18 mouse cellular contexts compared by ENCODE assay signal in genomic region chr12:79557904-79558303, GRCm38 (mm10).
A peak's percentile ranks its signal among the peaks of the same experiment; 100 is the strongest.
DNase-seq lines count a peak whose midpoint lies in the region; ATAC-seq lines count a peak whose summit lies in the region.
"Had no signal": no experiment of that assay in that cellular context is flagged by ENCODE, and none has a peak within 500 bp of the region (broad histone marks: within the 10 kb centered on the region; RNA-seq: fewer than 3 reads in every experiment).

No protein-coding gene starts in this region.

- H3K9me3 ChIP-seq in lung, embryonic 15.5 days: no peaks in the 10 kb centered on the region
- H3K9me3 ChIP-seq in stomach, embryonic 15.5 days: no peaks in the 10 kb centered on the region
- H3K9me3 ChIP-seq: forebrain, embryonic 15.5 days; heart, embryonic 10.5 days; hindbrain, embryonic 15.5 days; limb, embryonic 12.5 days had no signal

- no peaks in the 10 kb centered on the region for H3K36me3 ChIP-seq in lung, embryonic 15.5 days
- H3K36me3 ChIP-seq in stomach, embryonic 15.5 days: no peaks in the 10 kb centered on the region
- H3K36me3 ChIP-seq: forebrain, embryonic 15.5 days; heart, embryonic 10.5 days; hindbrain, embryonic 15.5 days; limb, embryonic 12.5 days had no signal

- DNase-seq in lung, postnatal 4 days: no peak
- peak; percentile 45 to 87 for DNase-seq in kidney, adult 8-10 months
- DNase-seq in kidney, postnatal 14 days: peak; percentile 74
- DNase-seq in cerebellum, postnatal 36 days: no peak
- no peak for DNase-seq in heart, adult 9 months (ENCODE audit: low spot score in 2 of 2)
- DNase-seq: adrenal gland, postnatal 14 days; cerebellum, adult 8-10 months; right cerebral cortex, adult 18-20 months; thymus, postnatal 36 days had no signal

- H3K27ac ChIP-seq in lung, embryonic 15.5 days: peak overlapping the region; percentile 59
- peak overlapping the region; percentile 31; the same call in 1 of the 2 replicates for H3K27ac ChIP-seq in stomach, embryonic 15.5 days
- H3K27ac ChIP-seq: forebrain, embryonic 15.5 days; heart, embryonic 10.5 days; hindbrain, embryonic 15.5 days; limb, embryonic 12.5 days had no signal

- peaks cover 14% of the 10 kb centered on the region for H3K4me1 ChIP-seq in lung, embryonic 15.5 days
- no peaks in the 10 kb centered on the region for H3K4me1 ChIP-seq in stomach, embryonic 15.5 days
- H3K4me1 ChIP-seq: forebrain, embryonic 15.5 days; hindbrain, embryonic 15.5 days had no signal

- no peaks in the 10 kb centered on the region for H3K27me3 ChIP-seq in lung, embryonic 15.5 days
- H3K27me3 ChIP-seq in stomach, embryonic 15.5 days (replicated peaks): no peaks in the 10 kb centered on the region
- H3K27me3 ChIP-seq: forebrain, embryonic 15.5 days; hindbrain, embryonic 15.5 days; limb, embryonic 12.5 days had no signal

- no peak overlapping the region for H3K4me3 ChIP-seq in lung, embryonic 15.5 days
- no peak overlapping the region for H3K4me3 ChIP-seq in stomach, embryonic 15.5 days (replicated peaks)
- H3K4me3 ChIP-seq: forebrain, embryonic 15.5 days; heart, embryonic 10.5 days; hindbrain, embryonic 15.5 days; limb, embryonic 12.5 days; myocyte had no signal

- 45% methylated on average over 5 of the region's 5 CpGs for WGBS in lung, embryonic 15.5 days
- 45% methylated on average over 5 of the region's 5 CpGs for WGBS in stomach, embryonic 15.5 days

- H3K4me2 ChIP-seq in lung, embryonic 15.5 days: no peak overlapping the region
- H3K4me2 ChIP-seq in stomach, embryonic 15.5 days: no peak overlapping the region
- H3K4me2 ChIP-seq: forebrain, embryonic 15.5 days; hindbrain, embryonic 15.5 days; limb, embryonic 12.5 days had no signal

- ATAC-seq in lung, embryonic 15.5 days (ENCODE audit: borderline replicate concordance, extremely low read depth, low FRiP score, low TSS enrichment): no peak
- no peak; the same call in 1 of the 2 replicates for ATAC-seq in stomach, embryonic 15.5 days (ENCODE audit: insufficient read depth, low FRiP score, low read depth)
- ATAC-seq in erythroid progenitor cell, adult 5-6 weeks (replicated peaks; ENCODE audit: low FRiP score, poor library complexity, severe bottlenecking): no peak
- ATAC-seq: CD4-positive, CD25-positive, alpha-beta regulatory T cell, adult 4 months; forebrain, embryonic 15.5 days had no signal

- H3K9ac ChIP-seq in lung, embryonic 15.5 days: no peak overlapping the region
- H3K9ac ChIP-seq in stomach, embryonic 15.5 days: no peak overlapping the region
- H3K9ac ChIP-seq: forebrain, embryonic 15.5 days; hindbrain, embryonic 15.5 days; limb, embryonic 12.5 days had no signal

Comparison
In these comparisons a context has a peak if more than half of its experiments do, and no peak if none do; other contexts are left out.
1. DNase-seq: peak in kidney, adult 8-10 months (2 of 2) and kidney, postnatal 14 days (single experiment); none in lung, postnatal 4 days (0 of 2), cerebellum, postnatal 36 days (0 of 2) and heart, adult 9 months (0 of 2).